Mouse (Mus musculus) spleen, adult 2 months (tissue): ENCODE measurements around the gene Chrna9.

Source experiments
- CTCF ChIP-seq: fragments of 200-500 bp; IDR thresholded peaks from 2 replicates; pipeline ENCODE4 v1.5.1; 2011; ENCODE audit warnings: mild to moderate bottlenecking, inconsistent platforms; ENCODE audit not compliant: insufficient read depth, insufficient read length, insufficient replicate concordance; ENCODE audit errors: extremely low read depth
- POLR2A ChIP-seq: fragments of 200-500 bp; IDR thresholded peaks from 2 replicates; pipeline ENCODE4 v1.6.1; 2011; ENCODE audit warnings: low read depth, low read length, inconsistent platforms

GRCm38 (mm10) chr5:65975731-65976130 is 41.0 kb downstream of the Chrna9 start:
- no peak for TF ChIP-seq CTCF
- no peak for TF ChIP-seq POLR2A
